Mouse (Mus musculus) heart, embryonic 14.5 days (tissue): ENCODE results near the gene Xk. TPM values are rescaled to one million over a fixed set of nuclear protein-coding genes. Genes with fewer than 3 reads are reported as not detected.

Experiments used
- ATAC-seq: fragments of 200-750 bp; cut with Nextera tagmentation; 2 replicates; pipeline ENCODE4 v1.8.0; 2017; ENCODE audit warnings: low read depth, moderate TSS enrichment; ENCODE audit not compliant: insufficient number of reproducible peaks, insufficient read depth, low FRiP score
- H3K27ac ChIP-seq, 2 experiments: fragments of 200-500 bp in 1 of 2; fragments of 300-500 bp in 1 of 2; sonication (generic) in 1 of 2; replicated peaks in 1 of 2; 2 replicates each; pipeline ENCODE4 v1.5.1; 2012 to 2014; ENCODE audit warnings: low read depth in 2 of 2, low read length in 2 of 2, control low read depth in 1 of 2, mild to moderate bottlenecking in 1 of 2, mixed read lengths in 1 of 2; ENCODE audit not compliant: control insufficient read depth in 1 of 2, insufficient read depth in 1 of 2
- H3K27me3 ChIP-seq: fragments of 300-500 bp; sonication (generic); 2 replicates; pipeline ENCODE4 v1.6.1; 2014; ENCODE audit warnings: mild to moderate bottlenecking, low read length, control low read depth; ENCODE audit not compliant: control insufficient read depth, insufficient read depth
- H3K36me3 ChIP-seq: fragments of 300-500 bp; sonication (generic); 2 replicates; pipeline ENCODE4 v1.6.1; 2014; ENCODE audit warnings: mild to moderate bottlenecking, control low read depth, low read length, mixed read lengths; ENCODE audit not compliant: control insufficient read depth, insufficient read depth
- H3K4me1 ChIP-seq, 2 experiments: fragments of 200-500 bp in 1 of 2; fragments of 300-500 bp in 1 of 2; sonication (generic) in 1 of 2; 2 replicates each; pipeline ENCODE4 v1.6.1; 2012 to 2014; ENCODE audit warnings: low read length in 2 of 2, control low read depth in 1 of 2, mixed read lengths in 1 of 2; ENCODE audit not compliant: control insufficient read depth in 2 of 2, insufficient read depth in 2 of 2
- H3K4me2 ChIP-seq: fragments of 300-500 bp; sonication (generic); 2 replicates; pipeline ENCODE4 v1.6.1; 2014; ENCODE audit warnings: mild to moderate bottlenecking, low read length
- H3K4me3 ChIP-seq, 2 experiments: fragments of 200-500 bp in 1 of 2; fragments of 300-500 bp in 1 of 2; sonication (generic) in 1 of 2; 2 replicates each; pipeline ENCODE4 v1.5.1; 2012 to 2014; ENCODE audit warnings: low read length in 2 of 2, mild to moderate bottlenecking in 2 of 2, control low read depth in 1 of 2, low read depth in 1 of 2, moderate library complexity in 1 of 2; ENCODE audit not compliant: control insufficient read depth in 1 of 2, insufficient read depth in 1 of 2
- H3K9ac ChIP-seq: fragments of 300-500 bp; sonication (generic); 2 replicates; pipeline ENCODE4 v1.6.1; 2014; ENCODE audit warnings: mild to moderate bottlenecking, low read length
- H3K9me3 ChIP-seq: fragments of 300-500 bp; sonication (generic); 2 replicates; pipeline ENCODE4 v1.6.1; 2016; ENCODE audit warnings: low read length, control low read depth; ENCODE audit not compliant: control insufficient read depth
- WGBS: fragments of 180-500 bp; shearing (Covaris S2); extraction: QIAGEN DNeasy Blood & Tissue Kit; methylation state at CpG from one replicate; pipeline ENCODE4 v1.1.7; 2014; 5-methylcytosine and 5-hydroxymethylcytosine counted together
- polyA plus RNA-seq: library from polyadenylated mRNA; unstranded; fragments of >200 nt; fragmentation: Nextera tagmentation; extraction: Ambion mirVana; gene quantifications from 2 replicates; pipeline ENCODE4 v1.2.1, GENCODE M21; 2014

Xk gene
- polyA plus RNA-seq = 4.4 and 4.5 TPM in 2 replicates

DNA sequence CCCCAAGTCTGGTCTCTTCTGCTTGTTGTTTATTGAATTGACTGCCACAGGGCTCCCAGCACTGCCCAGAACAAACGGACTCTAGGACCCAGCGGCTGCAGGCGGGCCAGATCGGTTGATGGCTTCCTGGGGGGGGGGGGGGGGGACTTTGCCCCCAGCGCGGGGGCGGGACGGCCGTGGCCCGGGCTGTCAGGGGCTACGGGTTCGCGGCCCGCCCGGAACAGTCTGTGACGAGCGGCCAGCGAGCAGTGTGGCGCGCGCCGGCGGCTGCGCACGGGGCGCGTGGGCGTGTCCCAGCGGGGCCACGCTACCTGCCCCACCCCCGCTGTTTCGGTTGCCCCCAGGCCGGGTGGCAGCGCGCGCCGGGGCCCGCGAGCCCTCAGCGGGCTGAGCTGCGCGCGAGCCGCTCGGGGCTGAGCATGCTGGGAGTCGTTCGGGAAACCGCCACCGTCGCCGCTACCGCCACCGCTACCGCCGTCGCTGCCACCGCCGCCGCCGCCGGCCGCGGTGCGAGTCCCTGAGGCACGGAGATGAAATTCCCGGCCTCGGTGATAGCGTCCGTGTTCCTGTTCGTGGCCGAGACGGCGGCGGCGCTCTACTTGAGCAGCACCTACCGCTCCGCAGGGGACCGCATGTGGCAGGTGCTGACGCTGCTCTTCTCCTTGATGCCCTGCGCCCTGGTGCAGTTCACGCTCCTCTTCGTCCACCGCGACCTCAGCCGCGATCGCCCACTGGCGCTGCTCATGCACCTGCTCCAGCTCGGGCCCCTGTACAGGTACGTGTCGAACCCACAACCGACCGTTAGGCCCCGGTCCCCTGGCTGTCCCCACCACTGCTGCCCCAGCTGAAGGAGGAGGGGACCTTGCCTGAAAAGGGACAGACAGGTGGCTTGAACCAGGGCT, at the start of gene Xk:
TSS of gene Xk (plus strand) at position 297 of the 902 bp plus-strand sequence.
- no peaks in the 10 kb centered on the region for H3K9me3 ChIP-seq

DNA sequence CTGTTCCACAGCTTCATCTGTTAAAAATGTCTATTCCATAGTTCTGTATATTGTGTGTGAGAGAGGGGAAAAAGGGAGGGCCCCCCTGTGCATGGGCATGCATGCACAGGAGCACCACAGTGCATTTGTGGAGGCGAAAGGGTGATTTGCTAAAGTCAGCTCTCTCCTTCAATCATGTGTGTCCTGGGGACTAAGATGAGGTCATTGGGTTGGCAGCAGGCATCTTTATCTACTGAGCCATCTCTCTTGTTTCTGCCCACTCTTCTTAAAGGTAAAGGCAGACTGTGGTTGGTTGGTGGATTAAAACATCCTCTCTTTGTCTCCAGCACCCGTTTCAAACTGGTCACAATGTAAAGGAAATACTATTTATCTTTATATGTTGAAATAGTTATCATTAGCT, 45.5 kb upstream of the Xk start:
- ATAC-seq = no peak
- no peak overlapping the region for H3K9ac ChIP-seq
- no peak overlapping the region for H3K27ac ChIP-seq
- no peaks in the 10 kb centered on the region for H3K27me3 ChIP-seq
- H3K36me3 ChIP-seq = no peaks in the 10 kb centered on the region
- no peak overlapping the region for H3K4me2 ChIP-seq
- H3K9me3 ChIP-seq = no peaks in the 10 kb centered on the region
- H3K4me3 ChIP-seq = no peak overlapping the region
- H3K4me1 ChIP-seq = no peaks in the 10 kb centered on the region
- WGBS = 67% methylated on average over 2 of the region's 2 CpGs

More for the DNA sequence above, at the start of gene Xk:
- peak; percentile 79 for ATAC-seq
- no peaks in the 10 kb centered on the region for H3K27me3 ChIP-seq
- H3K4me1 ChIP-seq = no peaks in the 10 kb centered on the region
- H3K36me3 ChIP-seq = no peaks in the 10 kb centered on the region
- peak within 1 kb of the TSS; percentile 39 to 55; a peak in 3 of 4 replicates for H3K27ac ChIP-seq
- H3K9ac ChIP-seq = peak within 1 kb of the TSS; percentile 76
- WGBS = 8% methylated on average over 85 of the region's 94 CpGs
- peak within 1 kb of the TSS; percentile 56 to 68 for H3K4me3 ChIP-seq
- peak within 1 kb of the TSS; percentile 52 for H3K4me2 ChIP-seq

DNA sequence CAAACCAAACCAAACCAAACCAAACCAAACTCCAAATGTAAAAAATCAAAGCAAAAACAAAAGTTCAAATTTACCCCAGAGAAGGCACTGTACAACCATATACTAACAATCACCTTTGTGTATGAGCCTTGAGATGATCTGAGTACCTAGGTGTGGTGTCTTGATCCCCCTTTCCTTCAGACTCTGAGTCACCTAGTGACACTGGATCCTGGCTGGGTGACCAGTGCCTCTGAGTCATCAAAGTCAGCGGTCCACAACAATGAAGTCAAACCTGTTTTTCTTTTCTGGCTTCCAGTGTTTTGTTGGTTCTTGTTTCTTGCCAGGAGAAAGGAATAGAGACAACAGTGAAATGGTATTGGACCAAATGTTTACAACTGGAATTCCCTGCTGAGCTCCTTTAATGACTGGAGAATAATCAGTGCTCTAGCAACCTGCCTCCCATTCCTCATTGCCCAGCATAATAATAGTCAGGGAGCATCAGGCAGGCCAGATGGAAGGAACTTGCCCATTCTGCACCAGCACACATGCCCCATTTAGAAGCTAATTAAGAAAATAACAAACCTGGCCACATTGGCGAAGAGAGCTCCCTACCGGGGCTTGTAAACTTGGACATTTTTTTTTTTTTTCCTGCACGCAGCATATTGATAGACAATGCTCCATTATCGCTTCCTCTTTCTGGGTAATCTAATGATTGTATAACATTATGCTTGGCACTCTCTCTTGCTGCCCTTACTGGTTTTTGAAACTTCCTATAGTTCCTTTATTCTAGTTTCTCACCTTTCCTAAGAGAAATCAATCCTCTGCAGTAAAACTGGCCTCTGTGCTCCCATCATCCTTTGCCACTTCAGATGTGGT, 31.6 kb upstream of the Xk start:
- Histone ChIP-seq H3K4me3 (no peak overlapping the region), H3K27me3 (no peaks in the 10 kb centered on the region), H3K9ac (no peak overlapping the region), H3K4me2 (no peak overlapping the region), H3K27ac (no peak overlapping the region), H3K9me3 (no peaks in the 10 kb centered on the region), H3K36me3 (no peaks in the 10 kb centered on the region), H3K4me1 (peaks cover 4 to 5% of the 10 kb centered on the region in 2 experiments; a peak in 1 of 4 replicates)
- no peak for ATAC-seq
- WGBS = 83% methylated on average over 5 of the region's 5 CpGs

DNA sequence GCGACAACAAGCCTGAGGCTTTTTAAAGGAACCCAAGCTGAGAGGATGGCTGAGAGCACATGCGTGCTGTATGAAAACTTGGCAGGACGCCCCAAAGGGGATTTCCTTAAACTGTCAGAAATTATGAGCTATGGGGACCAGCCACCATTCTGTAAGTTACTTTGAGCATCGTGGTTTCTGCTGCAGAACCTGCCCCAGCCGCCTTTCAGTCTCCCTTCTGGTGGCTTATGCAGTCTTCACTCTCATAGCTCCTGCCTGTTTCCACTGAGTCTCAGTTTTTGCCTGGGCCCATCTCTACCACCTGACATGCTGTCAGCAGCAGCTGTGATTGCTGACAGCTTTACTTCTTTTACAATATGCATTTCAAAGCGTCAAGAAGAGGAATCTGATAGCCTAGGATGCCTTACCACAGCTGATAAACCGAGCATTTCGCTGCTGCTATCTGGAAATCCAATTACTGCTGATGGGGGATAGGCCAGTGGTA, 29.1 kb upstream of the Xk start:
- 39% methylated on average over 8 of the region's 8 CpGs for WGBS
- H3K4me2 ChIP-seq = no peak overlapping the region
- H3K27me3 ChIP-seq = no peaks in the 10 kb centered on the region
- no peaks in the 10 kb centered on the region for H3K9me3 ChIP-seq
- H3K4me1 ChIP-seq = peaks cover 4 to 5% of the 10 kb centered on the region in 2 experiments; a peak in 1 of 4 replicates
- no peak overlapping the region for H3K27ac ChIP-seq
- ATAC-seq = no peak
- H3K9ac ChIP-seq = no peak overlapping the region
- H3K4me3 ChIP-seq = no peak overlapping the region
- no peaks in the 10 kb centered on the region for H3K36me3 ChIP-seq

DNA sequence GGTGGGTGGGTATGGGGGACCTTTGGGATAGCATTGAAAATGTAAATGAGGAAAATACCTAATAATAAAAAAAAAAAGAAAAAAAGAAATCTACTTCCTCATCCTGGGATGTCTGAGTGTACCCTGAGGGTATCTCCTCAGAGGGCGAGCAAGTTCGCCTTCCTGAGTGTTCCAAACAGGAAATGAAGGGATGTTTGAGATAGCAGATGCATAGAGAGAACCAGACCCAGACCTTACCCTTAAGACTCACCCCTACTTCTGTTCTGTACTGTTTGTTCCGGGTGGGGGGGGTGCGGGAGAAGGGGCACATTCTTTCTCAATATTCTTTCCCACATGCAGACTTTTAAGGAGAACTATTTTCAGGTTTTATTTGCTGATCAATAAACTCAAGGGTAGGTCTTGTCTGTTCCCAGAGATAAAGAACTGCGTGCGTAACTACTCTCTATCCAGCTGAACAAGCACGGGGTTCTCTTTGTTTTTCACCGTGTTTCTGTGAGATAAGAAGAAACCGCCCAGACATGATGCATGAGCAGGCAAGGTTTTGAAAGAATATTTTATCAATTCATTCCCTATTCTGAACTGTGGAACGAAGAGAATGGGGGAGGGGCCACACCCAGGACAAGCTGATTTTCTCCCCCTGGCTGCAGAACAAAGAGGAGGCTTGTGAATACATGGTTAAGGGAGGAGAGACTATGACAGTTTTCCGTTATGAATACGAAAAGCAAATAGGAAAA, 27.8 kb upstream of the Xk start:
- Histone ChIP-seq H3K4me1 (peaks cover 4 to 5% of the 10 kb centered on the region in 2 experiments; a peak in 1 of 4 replicates), H3K27me3 (no peaks in the 10 kb centered on the region), H3K4me2 (peak overlapping the region; percentile 27), H3K9ac (no peak overlapping the region), H3K9me3 (no peaks in the 10 kb centered on the region), H3K4me3 (no peak overlapping the region), H3K36me3 (no peaks in the 10 kb centered on the region), H3K27ac (no peak overlapping the region)
- ATAC-seq = no peak
- WGBS = 48% methylated on average over 12 of the region's 12 CpGs

DNA sequence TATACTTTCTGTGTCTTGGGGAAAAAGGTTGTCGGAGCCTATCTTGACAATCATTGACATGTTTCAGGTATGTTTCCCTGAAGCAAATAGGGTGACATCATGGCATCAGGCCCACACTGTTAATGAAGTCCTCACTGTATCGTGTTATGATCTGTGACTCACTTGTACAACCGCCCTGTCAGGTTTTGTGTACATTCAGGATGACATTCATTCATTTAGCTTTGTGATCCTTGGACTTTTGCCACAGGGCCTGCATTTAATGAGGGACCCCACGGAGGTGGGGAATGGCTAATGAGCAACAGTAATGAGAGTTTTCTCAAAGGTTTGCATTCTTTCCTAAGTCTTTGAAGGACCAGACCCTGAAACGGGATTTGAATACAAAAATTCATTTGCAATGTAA, 23.6 kb upstream of the Xk start:
- WGBS = 62% methylated on average over 5 of the region's 5 CpGs
- Histone ChIP-seq H3K27me3 (no peaks in the 10 kb centered on the region), H3K9me3 (no peaks in the 10 kb centered on the region), H3K4me2 (no peak overlapping the region), H3K36me3 (no peaks in the 10 kb centered on the region), H3K27ac (no peak overlapping the region), H3K9ac (no peak overlapping the region), H3K4me3 (no peak overlapping the region), H3K4me1 (no peaks in the 10 kb centered on the region)
- ATAC-seq = no peak

DNA sequence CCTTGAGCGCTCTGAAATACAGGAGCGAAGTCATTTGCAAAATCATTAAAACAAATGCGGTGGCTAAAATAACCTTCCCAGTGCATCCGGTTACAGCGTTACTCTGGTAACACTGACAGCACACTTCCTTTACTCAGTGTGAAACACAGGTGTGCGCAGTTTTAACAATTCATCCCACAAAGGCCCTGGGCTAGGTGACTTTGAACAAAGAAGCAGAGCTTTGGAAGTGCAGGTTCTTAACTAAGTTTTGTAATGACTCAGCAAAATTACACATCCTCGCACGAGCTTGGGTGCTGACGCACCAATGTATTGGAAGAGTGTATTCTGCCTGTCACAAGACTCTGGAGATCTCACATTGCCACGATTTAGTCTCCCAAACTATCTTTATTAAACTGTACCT, 18.6 kb upstream of the Xk start:
- no peaks in the 10 kb centered on the region for H3K27me3 ChIP-seq
- no peaks in the 10 kb centered on the region for H3K4me1 ChIP-seq
- no peak overlapping the region for H3K4me2 ChIP-seq
- WGBS = 74% methylated on average over 10 of the region's 10 CpGs
- H3K9ac ChIP-seq = no peak overlapping the region
- no peak for ATAC-seq
- H3K4me3 ChIP-seq = no peak overlapping the region
- H3K36me3 ChIP-seq = no peaks in the 10 kb centered on the region
- no peaks in the 10 kb centered on the region for H3K9me3 ChIP-seq
- no peak overlapping the region for H3K27ac ChIP-seq
